Mouse (Mus musculus) embryo, embryonic 11 days (tissue): ENCODE measurements around the gene Nkx2-5.

Experiments used
- DNase-seq: peaks from one replicate; pipeline ENCODE4 v3.0.0-alpha.2; 2015

The Nkx2-5 gene

DNA sequence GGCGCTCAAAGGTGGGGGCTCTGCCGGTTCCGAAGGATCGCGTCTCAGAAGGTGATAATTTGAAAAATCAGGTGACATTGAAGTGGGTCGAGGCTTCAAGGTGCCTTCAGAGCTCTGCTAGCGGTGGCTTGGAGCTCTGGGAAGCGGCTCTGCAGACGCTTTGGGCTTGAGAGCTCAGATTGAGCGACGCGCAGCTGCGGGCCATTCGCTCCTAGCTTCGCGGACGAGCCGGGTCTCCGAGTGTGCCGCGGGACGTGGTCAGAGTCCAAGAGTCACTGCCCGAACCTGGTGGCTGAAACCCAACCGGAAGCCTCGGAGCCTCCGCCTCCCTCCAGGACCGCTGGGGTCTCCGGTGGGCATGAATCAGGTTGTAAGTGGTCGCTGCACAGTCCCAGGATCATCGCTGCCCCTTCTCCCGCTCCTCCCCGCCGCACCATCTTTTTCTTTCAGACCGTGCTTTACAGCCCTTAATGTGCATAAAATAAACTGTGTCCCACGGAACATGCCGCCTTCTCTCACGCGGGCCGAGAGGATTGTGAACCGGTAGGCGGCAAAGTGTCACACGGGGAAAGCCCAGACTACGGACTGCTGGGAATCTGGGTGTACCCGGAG is 5.0 kb upstream of the Nkx2-5 start:
- peak; percentile 65 for DNase-seq

DNA sequence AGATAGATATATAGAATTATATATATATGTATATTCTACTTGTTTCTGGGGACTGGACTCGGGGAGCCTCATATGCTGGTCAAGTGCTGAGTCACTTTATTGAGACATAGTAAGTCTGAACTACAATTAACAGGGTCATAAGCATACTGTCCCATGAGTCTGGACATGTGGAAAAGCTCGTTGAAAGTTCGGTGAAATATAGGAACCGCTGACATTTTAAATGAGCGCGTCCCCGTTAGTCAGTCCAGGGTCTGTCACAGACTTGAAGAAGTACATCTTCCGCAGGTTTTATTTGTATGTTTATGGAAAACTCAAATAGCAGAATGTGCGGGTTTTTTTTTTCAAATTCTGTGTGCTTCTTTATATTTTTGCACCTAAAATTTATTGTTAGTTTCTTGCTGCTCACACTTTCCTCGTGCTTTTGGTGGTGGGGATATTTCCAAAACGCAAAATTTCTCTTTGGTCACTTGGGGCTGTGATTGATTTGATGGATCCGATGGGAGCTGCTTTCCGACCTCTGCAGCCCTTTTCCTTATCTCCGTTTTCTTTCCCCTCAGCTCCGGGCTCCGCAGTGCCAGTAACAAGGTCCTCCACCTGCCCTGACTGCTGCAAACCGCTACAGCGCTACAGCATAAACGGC is 4.4 kb upstream of the Nkx2-5 start:
- no peak for DNase-seq

DNA sequence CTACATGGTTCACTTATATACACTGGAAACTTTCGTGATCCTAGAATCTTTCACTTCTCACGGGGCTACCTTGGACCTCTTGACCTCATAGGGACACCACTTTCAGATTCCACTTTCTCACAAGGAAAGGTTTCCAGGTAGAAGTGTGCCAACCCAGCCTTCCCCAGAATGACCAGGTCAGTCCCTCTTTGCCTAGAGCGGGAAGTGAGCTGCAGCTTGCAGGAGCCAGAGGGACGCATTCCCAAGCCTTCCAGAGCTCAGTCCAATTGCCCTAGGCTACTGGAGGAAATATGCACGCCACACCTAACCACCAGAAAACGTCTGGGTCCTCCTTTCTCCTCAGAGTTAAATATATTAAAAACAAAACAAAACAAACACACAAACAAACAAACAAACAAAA is 3.4 kb upstream of the Nkx2-5 start:
- DNase-seq: peak; percentile 25

DNA sequence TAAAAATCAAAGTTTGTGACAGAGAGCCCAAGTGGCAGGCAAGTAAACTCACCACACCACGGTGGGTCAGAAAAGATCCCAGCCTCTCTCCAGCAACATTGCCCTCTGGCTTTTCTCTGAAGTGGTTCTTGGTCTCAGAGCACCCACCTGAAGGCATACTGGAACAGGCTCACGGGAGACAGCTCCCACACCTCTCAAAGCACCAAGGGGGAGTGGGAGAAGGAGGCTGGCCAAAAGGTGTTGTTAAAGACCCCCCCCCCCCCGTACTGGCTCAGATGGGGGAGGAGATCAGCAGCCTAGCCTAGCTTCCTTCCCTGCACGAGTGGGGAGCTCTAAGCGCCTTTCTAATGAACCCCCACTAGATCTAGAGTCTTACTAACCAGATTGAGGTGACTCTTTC is 3.0 kb upstream of the Nkx2-5 start:
- DNase-seq: no peak

DNA sequence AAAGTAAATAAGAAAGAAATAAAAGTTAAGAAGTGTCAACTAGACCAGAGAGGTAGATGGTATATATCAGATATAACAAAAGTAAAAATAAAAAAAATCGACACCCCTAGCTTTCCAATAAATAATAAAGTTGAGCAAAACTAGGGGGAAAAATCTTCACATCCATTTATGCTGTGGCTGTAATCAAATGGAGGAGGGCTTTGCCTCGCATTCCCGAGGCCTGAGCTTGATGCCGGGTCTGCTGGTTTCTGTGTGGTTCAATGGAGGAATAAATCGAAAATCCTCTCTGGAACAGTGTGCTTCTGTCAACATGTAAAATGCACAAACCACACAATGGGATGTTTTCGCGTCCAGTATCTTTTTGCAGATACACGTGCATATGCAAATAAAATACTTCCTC is 1.6 kb upstream of the Nkx2-5 start:
- peak; percentile 44 for DNase-seq

DNA sequence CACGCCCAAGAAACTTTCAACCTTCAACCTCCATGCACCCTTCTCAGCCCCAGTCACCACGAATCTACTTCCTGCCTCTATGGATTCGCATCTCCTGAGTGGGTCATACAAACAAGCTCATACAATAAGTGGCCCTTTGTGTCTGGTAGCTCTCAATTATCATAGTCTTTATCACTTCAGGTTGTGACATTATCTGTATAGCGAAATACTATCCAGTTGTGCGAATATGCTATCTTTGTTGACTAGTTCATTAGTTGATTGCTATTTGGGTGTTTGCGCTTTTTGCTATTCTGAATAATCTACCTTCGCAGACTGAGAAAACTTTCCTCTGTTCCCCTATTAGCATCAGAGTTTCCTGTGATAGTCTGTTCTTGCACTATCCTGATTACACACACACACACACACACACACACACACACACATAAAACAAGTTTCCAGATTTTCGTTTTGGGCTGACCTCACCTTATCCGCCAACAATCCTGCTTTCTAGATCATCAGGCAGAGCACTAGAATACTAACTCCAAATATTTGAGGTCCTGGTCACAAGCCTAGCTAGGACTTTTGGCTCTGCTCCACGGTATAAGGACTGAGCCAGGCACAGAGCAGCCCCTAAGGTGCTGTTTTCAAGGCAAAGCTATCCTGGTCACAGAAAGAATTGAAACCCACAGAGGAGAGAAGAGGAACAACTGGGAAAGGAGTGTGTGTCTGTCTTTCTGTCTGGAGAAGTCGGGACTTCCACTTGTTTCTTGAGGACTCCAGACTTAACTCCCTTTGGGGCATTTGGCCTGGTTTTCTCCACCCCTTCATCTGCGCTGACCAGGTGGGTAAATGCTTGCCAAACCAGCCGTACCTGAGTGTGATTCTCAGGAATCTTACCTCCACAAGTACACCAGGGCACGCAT is 591 bp upstream of the Nkx2-5 start:
- DNase-seq: peak; percentile 34

DNA sequence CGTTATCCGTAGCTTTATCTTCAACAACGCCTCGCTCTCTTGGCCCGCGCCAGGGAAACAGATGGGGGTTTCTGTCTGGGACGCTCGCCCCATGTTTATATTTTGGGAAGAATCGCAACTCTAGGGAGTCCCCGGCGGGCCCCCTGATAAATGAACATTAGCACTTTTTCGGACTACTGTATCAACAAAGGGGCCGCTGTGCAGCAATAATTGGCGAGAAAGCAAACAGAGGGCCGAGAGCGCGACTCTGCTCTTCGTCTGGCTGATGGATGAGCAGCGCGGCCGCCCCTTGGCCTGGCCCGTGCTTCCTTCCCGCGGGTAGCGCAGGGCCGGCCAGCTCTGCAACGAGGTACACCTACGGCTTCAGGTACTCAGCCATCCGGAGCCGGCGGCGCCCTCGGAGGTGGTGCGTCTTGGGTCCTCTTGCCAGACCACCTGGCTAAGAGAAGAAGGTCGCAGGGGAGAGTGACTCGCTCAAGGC is 398 bp downstream of the Nkx2-5 start:
- DNase-seq: peak; percentile 52

DNA sequence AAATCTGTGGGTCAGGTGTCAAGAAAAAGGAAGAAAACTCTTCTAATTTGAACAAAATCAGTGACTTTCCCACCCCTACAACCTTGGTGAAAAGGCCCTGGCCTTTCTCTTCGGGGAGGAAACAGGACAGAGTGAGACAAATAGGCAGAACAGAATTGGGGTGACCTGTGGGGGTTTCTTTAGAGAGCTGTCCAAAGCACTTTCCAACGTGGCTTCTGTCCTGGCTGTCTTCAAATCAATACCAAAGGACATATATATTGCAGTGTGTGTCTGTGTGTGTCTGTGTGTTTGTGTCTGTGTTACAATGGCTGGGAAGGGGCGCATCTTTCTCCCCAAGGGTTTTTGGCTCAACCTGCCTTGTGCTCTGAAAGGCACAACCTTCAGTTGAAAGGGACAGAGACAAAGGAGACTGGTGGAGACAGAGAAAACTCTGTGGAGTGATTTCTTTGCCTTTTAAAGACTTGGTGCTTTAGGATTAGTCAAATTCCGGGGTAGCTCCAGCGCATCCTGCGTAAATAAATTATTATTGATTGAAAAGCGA is 1.0 kb downstream of the Nkx2-5 start:
- no peak for DNase-seq

DNA sequence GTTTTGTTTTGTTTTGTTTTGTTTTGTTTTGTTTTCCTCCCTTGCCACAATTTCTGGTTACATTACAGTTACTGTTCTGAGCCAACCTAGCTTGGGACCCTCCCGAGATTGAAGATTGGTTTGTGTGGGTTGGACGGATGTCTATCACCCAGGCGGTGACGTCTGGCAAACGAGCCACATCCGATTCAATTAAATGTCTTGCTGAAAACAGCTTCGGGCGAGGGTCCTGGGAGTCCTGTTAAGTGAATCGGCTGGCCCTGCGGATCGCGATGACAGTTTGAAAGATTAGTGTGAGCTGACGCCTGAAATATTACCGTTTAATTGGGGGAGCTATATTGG is 1.6 kb downstream of the Nkx2-5 start:
- DNase-seq: peak; percentile 64

DNA sequence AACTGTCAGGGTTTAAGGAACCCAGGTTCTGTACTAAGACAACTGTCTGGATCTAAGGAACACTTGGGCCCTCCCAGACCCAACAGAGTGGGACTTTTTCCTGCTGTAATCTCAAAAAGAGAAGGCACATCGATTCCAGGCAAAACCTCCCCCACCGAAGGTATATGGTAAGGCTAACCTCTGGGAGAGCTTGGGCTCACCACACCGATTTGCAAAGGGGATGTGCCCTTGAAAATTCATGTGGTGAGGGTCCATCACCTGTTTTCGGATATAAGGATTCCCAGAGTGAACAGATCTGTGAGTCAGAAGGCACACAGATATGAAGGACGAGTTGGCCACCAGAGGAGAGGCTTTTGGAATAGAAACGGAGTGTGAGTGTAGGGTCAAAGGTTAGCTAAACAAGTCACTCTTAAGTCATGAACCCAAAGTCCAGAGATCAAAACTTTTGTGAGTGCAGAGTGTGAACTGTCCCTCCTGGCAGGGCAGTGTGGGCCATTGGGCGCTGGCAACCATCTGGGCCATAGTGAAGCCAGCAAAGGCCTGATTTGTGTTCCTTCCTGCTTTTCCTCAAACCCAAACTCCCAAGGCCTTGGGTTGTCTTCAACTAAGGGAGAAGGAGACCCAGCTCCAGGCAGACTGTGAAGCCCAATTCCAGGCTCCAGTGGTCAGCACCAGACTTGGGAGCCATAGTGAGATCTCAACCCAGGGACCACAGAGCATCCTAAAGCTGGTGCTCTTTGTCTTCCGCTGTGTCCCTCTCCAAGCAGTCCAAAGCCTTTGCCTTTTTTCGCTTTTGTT is 2.2 kb downstream of the Nkx2-5 start:
- peak; percentile 16 for DNase-seq

DNA sequence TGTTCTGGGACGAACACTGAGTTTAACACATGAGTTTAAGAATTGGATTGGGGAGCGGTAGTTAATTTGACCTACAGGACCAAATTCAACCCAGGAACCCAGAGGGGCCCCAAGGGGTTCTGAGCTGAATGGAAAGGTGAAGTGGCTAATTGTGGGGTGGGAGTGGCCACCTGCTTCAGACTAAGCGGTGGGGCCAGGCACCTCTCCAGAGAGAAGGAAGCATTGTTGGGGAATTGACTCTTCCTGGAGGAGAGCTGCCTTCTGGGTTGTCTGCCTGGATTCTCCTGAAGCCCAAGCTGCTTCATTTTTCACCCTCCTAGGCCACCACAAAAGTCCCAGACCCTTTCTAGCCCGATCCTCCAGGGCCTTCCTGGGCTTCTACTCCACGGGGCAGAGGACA is 2.8 kb downstream of the Nkx2-5 start:
- no peak for DNase-seq

DNA sequence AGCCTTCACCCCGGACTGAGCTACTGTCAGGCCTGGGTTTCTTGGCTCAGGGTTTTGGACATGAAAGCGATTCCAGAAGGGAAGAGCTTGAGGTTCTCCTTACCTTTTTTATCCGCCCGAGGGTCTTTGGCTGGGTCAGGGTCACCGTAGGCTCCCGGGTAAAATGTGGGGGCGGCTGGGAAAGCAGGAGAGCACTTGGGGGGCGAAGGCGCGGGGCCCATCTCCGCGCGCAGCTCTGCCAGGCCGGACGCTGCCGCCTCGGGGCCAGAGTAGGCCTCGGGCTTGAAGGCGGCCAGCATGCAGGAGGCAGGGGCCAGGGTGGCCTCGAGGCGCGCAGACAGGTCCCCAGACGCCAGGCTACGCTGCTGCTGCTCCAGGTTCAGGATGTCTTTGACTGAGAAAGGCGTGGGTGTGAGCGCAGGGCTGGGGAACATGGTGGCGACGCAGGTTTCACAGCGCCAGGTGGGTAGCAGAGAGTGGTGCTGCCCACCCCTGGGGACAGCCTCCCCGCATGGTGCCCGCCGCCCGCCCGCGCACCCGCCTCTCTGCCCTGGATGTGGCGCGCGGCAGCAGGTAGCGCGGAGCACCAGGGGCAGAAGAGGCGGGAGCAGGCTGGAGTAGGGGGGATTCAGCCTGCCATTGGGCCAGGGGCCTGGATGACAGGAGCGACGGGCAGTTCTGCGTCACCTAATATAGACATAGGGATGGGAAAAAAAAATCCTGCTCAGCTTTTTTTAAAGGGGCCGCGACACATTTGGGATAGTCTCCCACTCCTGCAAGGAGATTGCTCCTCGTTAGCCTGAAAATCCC is 3.7 kb downstream of the Nkx2-5 start:
- DNase-seq: peak; percentile 42

DNA sequence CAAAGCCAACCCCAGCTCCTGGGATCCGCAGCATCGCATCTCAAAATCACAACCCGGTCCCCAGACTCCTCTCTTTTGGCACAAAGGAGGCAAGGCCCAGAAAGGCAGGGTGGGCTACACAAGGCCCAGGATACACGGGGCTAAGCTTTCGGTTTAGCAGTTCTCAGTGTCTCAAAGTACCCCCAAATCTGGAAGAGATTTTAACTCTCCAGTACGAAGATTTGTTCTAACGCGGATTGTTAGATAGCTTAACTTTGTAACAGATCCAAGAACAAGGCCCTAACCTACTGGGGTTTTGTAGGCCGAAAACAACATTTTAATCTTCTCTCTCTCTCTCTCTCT is 4.4 kb downstream of the Nkx2-5 start:
- DNase-seq: no peak

DNA sequence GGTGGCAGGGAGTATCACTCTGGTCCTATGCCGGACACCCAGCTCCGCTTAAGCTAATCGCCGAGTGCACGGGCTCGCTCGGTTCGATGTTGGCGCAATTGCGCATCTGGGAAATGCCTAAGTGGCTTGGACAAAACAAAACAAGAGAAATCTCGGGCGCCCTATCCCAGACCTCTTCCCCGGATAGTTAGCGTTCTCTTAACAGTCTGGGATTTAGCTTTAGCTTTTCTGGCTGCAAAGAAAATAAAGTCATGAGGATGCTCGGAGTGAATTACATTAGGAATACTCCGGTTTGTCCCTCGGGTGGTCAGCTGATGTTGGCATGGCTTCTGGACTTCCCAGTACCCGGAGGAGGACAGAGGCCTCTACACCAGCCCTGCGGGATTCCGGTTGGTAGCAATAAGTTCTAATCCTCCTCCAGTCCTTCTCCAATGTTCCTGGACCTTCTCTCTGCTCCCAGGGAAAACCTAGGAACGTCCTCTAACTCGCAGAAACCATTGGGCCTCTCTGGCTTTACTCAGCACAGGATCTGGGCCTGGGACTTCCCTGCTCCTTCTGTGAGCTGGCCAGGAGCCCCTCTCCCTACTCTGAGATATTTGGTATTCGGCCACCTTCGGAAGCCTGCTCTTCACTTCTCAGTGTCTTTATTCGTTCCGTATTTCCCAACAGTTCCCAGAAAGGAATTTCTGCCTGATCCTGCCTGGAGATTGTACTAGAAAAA is 4.9 kb downstream of the Nkx2-5 start:
- no peak for DNase-seq

DNA sequence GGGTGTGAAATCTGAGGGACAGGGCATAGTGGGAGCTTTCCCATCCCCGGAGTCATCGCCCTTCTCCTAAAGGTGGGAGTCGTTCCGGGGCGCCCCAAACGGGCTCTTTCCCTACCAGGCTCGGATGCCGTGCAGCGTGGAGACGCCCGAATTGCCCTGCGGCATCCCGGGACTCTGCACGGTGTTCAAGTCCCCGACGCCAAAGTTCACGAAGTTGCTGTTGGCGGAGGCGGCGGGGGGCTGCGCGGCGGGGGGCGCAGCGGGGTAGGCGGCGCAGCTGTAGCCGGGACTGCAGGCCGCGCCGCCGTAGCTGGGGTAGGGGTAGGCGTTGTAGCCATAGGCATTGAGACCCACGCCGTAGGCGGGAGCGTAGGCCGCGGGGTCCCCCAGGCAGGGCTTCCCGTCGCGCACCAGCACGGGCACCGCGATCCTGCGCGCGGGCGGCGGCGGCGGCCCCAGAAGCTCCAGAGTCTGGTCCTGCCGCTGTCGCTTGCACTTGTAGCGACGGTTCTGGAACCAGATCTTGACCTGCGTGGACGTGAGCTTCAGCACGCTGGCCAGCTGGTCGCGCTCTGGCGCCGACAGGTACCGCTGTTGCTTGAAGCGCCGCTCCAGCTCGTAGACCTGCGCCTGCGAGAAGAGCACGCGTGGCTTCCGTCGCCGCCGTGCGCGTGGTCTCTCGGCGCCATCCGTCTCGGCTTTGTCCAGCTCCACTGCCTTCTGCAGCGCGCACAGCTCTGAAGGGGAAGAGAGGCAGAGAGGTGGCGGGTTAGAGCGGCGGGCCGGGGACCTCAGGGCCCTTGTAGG is 5.7 kb downstream of the Nkx2-5 start:
- peak; percentile 47 for DNase-seq

DNA sequence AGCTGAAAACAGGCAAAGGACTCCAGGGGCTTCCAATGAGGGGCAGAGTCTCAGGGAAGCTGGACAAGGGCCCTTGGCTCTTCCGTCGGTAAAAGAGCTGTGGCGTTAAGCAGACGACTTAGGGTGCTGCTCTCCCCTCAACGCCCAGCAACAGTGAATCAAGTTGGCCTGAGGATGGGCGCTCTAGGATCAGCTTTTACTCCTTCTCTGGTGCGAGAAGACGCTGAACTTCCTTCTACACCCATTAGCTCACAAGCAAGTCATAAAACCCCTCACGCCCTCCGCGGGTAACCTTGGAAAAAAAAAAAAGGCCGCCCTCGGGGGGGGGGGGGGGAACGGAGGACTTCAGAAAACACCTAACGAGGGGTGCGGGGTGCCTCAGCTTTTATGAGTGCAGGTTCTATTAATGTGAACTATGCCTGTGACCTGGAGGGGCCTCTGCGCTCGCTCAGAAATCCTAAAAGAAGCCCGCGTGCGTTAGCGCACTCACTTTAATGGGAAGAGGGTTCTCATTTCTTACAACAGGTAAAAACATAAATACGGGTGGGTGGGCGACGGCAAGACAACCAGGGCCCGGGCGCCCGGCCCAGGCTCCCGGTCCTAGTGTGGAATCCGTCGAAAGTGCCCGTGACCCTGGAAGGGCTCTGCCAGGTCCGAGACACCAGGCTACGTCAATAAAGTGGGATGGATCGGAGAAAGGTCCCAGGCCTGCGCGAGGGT is 6.5 kb downstream of the Nkx2-5 start:
- DNase-seq: no peak

DNA sequence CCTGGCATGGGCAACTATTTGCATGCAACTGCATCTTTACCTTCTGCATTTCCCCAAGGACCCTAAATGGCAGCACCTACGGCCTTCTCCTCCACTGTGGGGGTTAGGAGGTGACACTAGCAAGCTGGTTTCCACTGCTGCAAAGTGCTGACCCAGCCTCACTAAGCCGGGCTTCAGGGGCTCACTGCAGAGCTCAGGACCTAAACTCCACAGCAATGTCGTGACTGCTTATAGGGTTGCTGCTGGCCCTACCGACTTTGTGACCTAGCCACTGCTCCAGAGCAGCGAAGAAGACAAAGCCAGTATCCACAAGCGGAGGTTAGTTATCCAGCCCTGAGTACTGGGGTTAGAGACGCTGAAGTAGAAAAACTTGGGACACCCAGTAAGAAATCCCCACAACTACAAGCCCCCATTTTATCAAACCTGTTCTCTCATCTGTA is 7.2 kb downstream of the Nkx2-5 start:
- no peak for DNase-seq

DNA sequence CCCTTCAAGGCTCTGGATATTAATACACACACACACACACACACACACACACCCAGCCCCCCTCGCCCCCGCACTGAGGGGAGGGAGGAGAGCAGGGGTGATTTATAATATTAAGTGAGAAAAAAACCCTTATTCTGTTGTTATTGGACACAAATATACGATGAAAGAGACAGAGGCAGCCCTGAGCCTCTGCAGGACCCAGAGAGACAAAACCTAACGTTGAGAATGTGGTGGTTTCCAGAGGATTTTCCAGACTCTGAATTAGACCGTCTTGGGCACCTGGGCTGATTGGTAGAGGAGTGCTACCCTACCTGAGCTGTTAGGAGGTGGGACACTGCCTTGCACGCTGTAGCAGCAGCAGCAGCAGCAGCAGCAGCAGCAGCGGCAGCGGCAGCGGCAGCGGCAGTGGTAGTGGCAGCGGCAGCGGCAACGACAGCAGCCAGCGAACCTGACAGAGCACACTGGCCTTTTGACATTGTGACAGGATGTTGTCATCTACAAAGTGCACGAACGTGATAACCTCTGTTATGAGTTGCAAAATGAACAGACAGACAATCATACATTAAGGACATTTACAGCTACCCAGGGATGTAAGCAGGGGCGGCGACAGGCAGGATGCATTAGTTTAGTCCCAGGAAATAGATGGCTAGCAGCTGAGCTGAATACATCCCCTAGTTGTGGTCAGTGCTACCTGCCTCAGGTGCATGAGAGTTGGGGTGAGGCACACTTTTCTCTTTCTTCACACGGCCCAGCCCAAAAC is 7.8 kb downstream of the Nkx2-5 start:
- DNase-seq: peak; percentile 33

DNA sequence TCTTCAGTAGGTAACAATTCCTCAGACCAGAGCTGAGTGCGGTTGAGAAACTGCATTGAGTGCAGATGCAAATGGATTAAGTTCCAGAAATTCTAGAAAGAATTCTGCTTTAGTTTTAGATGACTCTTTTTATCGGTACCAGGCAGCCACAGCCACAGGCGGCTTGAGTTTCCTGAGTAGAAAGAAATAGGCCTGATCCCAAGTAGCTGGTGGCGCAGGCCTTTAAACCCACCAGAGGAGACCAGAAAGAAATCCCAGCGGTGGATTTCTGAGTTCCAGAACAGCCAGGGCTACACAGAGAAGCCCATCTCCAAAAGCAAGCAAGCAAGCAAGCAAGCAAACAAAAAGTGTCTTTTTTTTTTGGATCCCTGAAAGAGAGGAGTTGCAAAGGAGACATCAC is 8.4 kb downstream of the Nkx2-5 start:
- DNase-seq: no peak
